Mouse (Mus musculus): Measurements from ENCODE around the gene Ank2.

DNA sequence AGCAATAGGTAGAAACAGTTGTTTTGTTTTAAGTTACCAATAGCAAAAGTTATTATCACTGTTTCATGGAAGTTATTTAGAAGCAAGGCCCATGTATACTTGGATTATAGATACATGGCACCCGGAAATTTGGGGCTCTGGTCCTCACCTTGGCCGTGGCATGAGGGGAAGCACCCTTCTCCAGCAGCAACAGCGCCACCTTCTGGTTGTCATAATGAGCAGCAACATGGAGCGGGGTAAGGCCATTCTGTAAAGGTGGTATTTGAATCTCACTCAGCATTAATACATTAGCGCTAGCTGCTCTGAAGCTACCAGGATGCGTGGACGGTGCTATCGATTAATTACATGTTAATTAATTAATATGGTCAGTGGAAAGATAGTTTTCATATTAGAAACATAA is 486.6 kb downstream of the Ank2 start:
- peak; percentile 73 for TF ChIP-seq CTCF (IDR thresholded peaks at IDR 0.05; ENCODE audit: low read depth)
- no peak for TF ChIP-seq EP300 (IDR thresholded peaks at IDR 0.05; ENCODE audit: low read depth)

Data from liver, postnatal 0 days (tissue).